Mouse (Mus musculus) heart, adult 11 months (tissue): ENCODE measurements around the gene Pak2.
A peak's percentile ranks its signal among the peaks of the same experiment; 100 is the strongest.
"Not testable (repeated sequence)": the region's sequence is repeated elsewhere in the genome, so short reads cannot be mapped to it uniquely, and the experiment has no call there.

Source experiments
- DNase-seq: peaks from one replicate; pipeline ENCODE4 v3.0.0; 2022

Gene Pak2

GRCm38 (mm10) chr16:32087629-32088443 lies 8.7 kb upstream of the Pak2 start:
- DNase-seq, result peak; percentile 92

DNA sequence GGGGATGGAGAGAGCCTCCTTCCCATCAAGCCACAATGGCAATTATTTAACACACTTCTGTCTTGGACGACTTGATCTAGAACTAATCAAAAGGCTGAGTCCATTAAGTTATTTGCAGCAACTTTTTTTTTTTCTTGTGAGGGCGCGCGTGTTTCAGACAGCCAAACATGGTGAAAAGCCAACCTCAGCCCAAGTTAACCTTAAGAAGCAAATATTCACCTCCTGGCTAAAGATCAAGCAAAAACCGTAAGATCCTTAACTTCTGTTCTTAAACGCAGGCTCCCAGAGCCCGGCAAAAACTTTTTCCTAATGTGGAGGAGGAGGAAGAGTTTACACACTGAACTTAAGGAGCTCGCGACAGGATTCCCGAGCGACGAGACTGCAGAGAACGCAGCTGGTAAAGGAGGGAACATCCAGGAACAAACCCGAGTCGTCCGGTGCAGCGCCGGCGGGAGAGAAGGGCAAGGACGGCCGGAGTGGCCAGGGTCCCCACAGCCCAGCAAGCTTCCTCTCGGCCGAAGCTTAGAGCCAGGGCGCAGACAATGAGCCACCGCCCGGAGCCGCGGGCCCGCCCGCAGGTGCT lies 643 bp downstream of the Pak2 start:
- peak; percentile 86 for DNase-seq

DNA sequence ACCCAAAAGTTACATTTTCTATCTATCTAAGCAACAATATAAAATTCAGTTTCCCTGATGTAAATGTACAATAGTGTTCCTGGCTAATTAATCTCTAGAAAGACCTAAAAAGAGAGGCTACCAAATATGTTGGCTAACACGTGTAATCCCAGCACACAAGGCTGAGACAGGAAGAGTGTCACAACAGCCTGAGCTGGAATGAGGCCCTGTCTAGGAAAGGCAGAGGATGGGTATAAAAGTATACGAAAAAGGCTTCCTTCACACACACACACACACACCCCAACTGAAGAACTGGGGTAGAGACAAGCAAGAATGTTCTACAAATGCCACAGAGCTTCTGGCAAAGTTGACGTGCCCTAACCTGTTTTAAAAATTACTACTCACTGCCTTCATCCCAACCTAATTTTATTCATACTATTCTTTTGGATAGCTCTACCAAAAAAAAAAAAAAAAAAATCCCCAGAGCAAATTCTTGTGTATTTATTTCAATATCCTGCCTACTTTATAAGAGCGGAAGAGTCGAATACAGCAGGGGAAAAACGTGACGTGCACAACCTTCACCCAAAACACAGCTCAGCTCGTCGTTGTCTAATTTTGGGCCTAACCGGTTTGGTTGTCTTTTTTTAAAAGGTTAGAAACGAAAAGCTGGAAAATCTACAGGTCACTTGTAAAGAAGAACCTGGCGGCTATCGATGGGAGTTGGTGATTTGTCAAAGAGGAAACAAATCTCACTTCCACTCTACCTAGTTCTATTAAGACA lies 1.3 kb downstream of the Pak2 start:
- peak; percentile 83 for DNase-seq

GRCm38 (mm10) chr16:32076406-32076805 lies 2.7 kb downstream of the Pak2 start:
- no peak for DNase-seq

DNA sequence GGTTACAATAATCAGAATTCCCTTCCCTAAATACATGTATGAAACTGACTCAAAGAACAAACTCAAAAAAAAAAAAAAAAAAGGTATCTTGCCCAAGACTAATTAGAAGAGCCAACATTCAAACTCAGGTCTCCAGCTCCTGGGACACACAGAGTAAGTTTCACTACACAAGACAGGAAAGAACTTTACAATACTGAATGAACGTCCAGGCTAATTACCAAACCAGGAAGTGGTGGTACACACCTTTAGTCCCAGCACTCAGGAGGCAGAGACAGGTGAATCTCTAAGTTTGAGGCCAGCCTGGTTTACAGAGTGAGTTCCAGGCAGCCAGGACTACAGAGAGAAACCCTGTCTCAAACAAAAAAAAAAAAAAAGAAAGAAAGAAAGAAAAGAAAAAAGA lies 3.4 kb downstream of the Pak2 start:
- no peak for DNase-seq

GRCm38 (mm10) chr16:32070070-32070469 lies 9.1 kb downstream of the Pak2 start:
- DNase-seq, result not testable (repeated sequence)

DNA sequence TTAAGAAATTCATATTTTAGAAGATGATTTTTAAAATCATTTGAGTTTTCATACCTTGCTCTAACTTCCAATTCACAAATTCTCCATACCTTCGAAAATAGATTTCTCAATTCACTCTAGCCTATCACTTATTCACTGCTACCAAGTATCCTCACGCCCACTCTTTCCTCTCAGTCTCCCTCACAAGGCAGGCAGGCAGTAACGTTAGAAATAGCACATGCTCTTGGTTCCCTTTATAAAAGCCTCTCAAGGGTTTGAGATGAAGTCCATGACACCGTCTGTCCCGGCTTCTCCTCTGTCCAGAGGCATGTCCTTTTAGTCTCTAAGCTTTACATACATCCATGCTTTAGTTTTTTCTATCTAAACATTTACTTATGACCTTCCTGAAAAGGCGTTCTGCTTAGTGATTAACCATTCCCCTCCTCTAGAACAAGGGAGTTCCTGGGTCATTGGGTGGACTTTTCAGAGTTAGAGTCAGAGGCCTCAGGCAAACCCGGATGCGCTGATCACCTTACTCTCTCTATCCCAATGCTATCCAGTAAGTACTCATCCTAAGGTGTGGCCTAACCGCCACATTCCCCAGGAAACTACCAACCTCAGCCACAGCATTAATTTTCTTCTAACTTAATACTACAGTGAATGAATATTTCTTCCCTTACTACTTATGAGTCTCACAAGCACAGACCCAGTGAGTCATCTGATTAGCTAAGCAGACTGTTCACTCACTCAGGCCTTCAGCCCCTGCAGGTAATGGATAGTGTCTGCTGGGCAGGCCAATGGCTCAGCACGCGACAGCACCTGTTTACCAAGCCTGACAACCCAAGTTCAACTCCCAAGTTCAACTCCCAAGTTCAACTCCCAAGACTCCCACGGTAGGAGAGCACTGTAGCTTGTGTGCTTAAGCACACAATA lies 10.5 kb downstream of the Pak2 start:
- peak; percentile 87 for DNase-seq

DNA sequence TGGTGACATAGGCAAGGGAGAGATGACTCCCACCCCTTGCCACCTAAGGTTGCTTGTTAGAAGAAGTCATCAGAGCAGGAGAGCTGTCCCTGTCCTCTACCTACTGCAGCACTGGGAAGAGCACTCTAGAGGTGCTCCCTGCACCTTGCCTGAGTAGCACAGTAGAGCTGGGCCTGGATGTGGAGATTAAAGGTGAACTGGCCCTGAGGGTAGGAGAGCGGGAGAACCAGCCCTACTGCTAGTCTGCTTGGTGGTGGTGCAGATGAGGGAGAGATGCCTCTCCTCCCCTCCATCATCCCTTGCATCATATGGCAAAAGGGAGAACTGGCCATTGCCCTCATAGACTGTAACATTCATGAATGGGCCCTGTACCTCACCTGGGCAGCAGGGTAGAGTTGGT lies 12.2 kb downstream of the Pak2 start:
- DNase-seq, result peak; percentile 83

DNA sequence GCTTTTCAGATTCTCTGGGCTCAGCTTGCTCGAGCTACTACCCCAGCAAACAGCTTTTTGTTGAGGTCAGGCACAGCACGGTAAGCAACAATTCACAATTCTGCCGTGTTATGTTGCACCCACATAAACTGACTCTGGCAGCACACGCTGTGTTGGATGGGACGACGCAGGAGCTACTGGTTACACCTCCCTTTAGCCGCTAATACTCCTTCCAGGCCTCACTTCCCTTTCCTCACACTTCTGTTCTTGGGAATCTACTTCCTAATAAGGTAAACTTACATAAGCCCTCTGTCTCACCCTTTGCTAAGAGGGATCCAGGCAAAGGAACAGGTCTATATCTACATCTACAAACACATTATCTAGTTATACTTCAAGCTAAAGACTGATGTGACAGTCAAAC lies 15.2 kb downstream of the Pak2 start:
- DNase-seq, result peak; percentile 74

- no peak for DNase-seq
Observed at GRCm38 (mm10) chr16:32062226-32062625, 16.9 kb downstream of the Pak2 start.

GRCm38 (mm10) chr16:32059840-32060523 lies 19.2 kb downstream of the Pak2 start:
- DNase-seq, result peak; percentile 81

DNA sequence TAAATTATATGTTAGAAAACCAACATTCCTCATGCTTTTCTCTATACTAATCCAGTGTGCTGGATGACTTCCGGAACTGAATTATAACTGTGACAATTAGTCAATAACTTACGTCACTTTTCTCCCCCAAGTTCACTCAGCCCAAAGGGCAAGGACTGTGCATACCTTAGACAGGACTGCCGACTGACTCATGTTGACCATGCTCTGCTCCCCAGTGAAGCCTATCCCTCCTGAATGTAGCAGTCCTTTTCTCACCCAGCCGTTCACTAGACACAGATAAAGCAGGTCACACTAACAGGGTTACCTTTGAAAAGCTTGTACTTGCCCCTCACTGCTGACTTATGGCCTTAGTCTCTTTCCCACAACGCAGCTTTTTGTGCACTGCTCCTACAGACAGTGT lies 20.3 kb downstream of the Pak2 start:
- DNase-seq, result peak; percentile 86

- DNase-seq, result no peak
Observed at GRCm38 (mm10) chr16:32042367-32042766, 36.8 kb downstream of the Pak2 start.

DNA sequence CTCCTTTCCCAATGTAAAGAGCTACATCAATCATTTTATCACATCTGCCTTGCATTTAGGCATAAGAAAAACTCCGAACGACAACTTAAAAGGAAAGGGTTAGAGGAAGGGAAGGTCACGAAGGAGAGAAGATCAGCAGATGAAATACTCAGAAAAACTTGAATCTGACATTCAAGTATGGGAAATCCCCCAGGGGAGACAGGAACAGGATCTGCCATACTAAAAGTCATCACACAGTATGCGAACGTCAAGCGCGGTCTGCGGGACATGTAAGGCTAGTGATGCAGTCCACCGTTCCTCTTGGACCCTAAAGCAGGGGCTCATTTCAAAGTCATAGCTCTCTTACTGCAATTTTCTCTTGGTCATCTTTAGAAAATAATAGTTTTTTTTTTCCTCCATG lies 59.5 kb downstream of the Pak2 start:
- DNase-seq, result no peak

DNA sequence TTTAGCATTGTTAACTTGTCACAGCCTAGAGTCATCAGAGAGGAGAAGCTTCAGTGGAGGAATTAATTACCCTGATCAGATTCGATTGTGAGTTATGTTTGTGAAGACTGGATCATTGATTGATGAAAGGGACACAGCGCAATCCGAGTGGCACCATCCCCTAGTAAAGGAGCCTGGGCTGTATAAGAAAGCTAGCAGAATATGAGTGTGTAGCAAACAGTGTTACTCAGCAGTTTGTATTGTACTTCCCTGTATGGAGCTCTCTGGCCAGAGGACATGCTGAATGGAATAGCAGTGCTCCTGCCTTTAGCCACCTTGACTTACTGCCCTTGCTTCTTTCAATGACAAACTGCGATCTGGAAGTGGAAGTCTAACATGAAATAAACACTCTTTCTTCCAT lies 68.8 kb downstream of the Pak2 start:
- DNase-seq, result peak; percentile 62

- DNase-seq, result peak; percentile 80
Observed at GRCm38 (mm10) chr16:32009913-32010312, 69.2 kb downstream of the Pak2 start.

DNA sequence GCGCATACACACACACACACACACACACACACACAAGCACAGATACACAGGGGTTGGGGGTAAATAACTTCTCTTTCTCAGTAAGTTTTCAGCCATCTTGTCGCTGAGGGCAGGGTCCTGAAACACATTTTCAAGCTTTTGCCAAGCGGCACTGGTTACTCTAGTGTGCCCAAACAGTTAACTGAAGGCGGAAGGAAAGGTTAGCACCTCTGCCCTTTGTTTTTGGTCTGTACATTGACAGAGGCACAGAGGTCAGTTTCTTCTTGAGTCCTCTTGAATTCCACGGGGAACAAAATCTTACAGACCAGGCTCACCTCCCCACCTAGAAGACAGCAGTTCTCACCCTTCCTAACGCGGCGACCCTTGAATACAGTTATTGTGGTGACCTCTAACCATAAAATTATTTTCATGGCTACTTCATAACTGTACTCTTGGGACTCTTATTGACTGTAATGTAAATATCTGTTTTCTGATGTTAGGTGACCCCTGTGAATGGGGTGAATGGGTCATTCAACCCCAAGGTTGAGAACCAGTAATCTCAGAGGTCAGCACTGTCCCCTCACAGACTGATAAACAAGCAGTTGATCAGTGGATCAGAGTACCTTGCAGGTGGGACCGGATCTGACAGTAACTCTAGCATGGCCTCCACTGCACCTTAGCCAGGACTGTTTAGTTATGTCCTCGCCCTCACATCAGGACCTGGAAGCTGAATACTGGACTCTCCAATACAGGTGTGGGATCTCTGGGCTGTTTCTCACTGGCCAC lies 70.4 kb downstream of the Pak2 start:
- DNase-seq, result peak; percentile 74

GRCm38 (mm10) chr16:32004731-32005130 lies 74.4 kb downstream of the Pak2 start:
- DNase-seq, result peak; percentile 53

- peak; percentile 99 for DNase-seq
Observed at GRCm38 (mm10) chr16:32002509-32003477, 76.3 kb downstream of the Pak2 start, which contains the start of gene Senp5. Gene Senp5 (minus strand): TSS chr16:32003287.

DNA sequence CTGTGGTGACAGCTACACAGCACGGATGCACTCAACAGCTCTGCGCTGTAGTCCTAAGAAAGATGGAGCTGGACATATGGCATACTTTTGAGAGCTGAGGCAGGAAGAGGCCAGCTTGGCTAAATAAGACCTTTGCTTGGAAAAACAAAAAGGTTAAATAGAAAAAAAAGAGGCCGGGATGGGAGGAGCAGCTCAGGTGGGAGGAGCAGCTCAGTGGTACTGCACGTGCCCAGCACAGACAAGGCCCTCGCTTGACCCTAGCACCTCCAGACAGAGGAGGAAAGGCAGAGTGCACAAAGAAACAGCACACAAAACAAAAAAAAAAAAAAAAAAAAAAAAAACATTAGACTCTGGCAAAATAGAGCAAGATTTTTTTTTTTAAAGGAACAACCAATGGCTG lies 82.8 kb downstream of the Pak2 start:
- peak; percentile 7 for DNase-seq
